ENCODE assay signal across 8 mouse cellular contexts in genomic region chr11:101119761-101120544, GRCm38 (mm10). TPM values are rescaled to one million over a fixed set of nuclear protein-coding genes. Genes with fewer than 3 reads are reported as not detected.
DNase-seq lines count a peak whose midpoint lies in the region; ATAC-seq lines count a peak whose summit lies in the region.

Gene Retreg3, minus strand, starts transcription at chr11:101119893.
Gene Tubg1, plus strand, starts transcription at chr11:101119938.

- peak within 1 kb of the TSS; percentile 94 for H3K9ac ChIP-seq in hindbrain, embryonic 12.5 days

- H3K9me3 ChIP-seq in hindbrain, embryonic 12.5 days (replicated peaks): no peaks in the 10 kb centered on the region

- peak within 1 kb of the TSS; percentile 92 for H3K4me3 ChIP-seq in hindbrain, embryonic 12.5 days

- peak within 1 kb of the TSS; percentile 83 for H3K4me2 ChIP-seq in hindbrain, embryonic 12.5 days (replicated peaks)

- no peaks in the 10 kb centered on the region for H3K27me3 ChIP-seq in hindbrain, embryonic 12.5 days

- H3K27ac ChIP-seq in hindbrain, embryonic 12.5 days: peak within 1 kb of the TSS; percentile 90

- DNase-seq in NIH3T3 (ENCODE audit: low read depth): peak; percentile 100
- peak; percentile 100 for DNase-seq in cerebellum, postnatal 10 days
- DNase-seq in frontal cortex, postnatal 10 days (ENCODE audit: low spot score in 2 of 2): peak; percentile 98 to 99
- DNase-seq in layer of hippocampus, postnatal 14 days (ENCODE audit: low spot score in 2 of 2): peak; percentile 99
- DNase-seq in lung, postnatal 14 days: peak; percentile 99
- peak; percentile 99 for DNase-seq in retina, adult 2 months (ENCODE audit: low read depth, low spot score)
- peak; percentile 99 for DNase-seq in thymus, postnatal 36 days

- peak; percentile 95 for ATAC-seq in hindbrain, embryonic 12.5 days (ENCODE audit: low FRiP score)

- WGBS in hindbrain, embryonic 12.5 days: under 1% methylated on average over 61 of the region's 61 CpGs

- H3K36me3 ChIP-seq in hindbrain, embryonic 12.5 days: peaks cover 22% of the 10 kb centered on the region

- peaks cover 44% of the 10 kb centered on the region for H3K4me1 ChIP-seq in hindbrain, embryonic 12.5 days

RNA-seq across cellular contexts. Expression of gene Retreg3, which starts in this region (rescaled TPM):
- 23.2 and 25.1 TPM in 2 replicates for polyA plus RNA-seq in hindbrain, embryonic 12.5 days (2016; fragmentation: Nextera tagmentation; extraction: Ambion mirVana)
- total RNA-seq in layer of hippocampus, postnatal 14 days (2021): 10 to 100 TPM; 57.1 to 61.1 TPM

RNA-seq across cellular contexts. Expression of gene Tubg1, which starts in this region (rescaled TPM):
- polyA plus RNA-seq in hindbrain, embryonic 12.5 days (2016; fragmentation: Nextera tagmentation; extraction: Ambion mirVana): 81.6 and 83.2 TPM in 2 replicates
- total RNA-seq in layer of hippocampus, postnatal 14 days (2021): 10 to 100 TPM; 48.9 to 52.6 TPM

Comparison
In these comparisons a context has a peak if more than half of its experiments do, and no peak if none do; other contexts are left out.
1. Peak in every context shown above with its lines: DNase-seq, ATAC-seq, H3K4me3 ChIP-seq and H3K27ac ChIP-seq.